Mouse (Mus musculus) bone marrow, adult 2 months (tissue): ENCODE measurements around the gene Rtn4rl2. TPM values are rescaled to one million over a fixed set of nuclear protein-coding genes. Genes with fewer than 3 reads are reported as not detected.

Experiments used
- H3K27ac ChIP-seq: fragments of 200-500 bp; 2 replicates; pipeline ENCODE4 v1.5.1; 2012; ENCODE audit warnings: low read depth, mild to moderate bottlenecking, control low read depth, inconsistent platforms, low read length; ENCODE audit not compliant: control insufficient read depth, poor library complexity, insufficient read depth
- H3K4me1 ChIP-seq: fragments of 200-500 bp; 2 replicates; pipeline ENCODE4 v1.6.1; 2011; ENCODE audit warnings: low read length; ENCODE audit not compliant: control insufficient read depth, insufficient read depth
- H3K4me3 ChIP-seq: fragments of 200-500 bp; replicated peaks from 2 replicates; pipeline ENCODE3; 2011; ENCODE audit warnings: mild to moderate bottlenecking, low read depth, low read length, control low read depth; ENCODE audit not compliant: control insufficient read depth
- CTCF ChIP-seq: fragments of 200-500 bp; IDR thresholded peaks from 2 replicates; pipeline ENCODE4 v1.5.1; 2011; ENCODE audit warnings: low read length, control low read depth; ENCODE audit not compliant: control insufficient read depth, insufficient read depth
- POLR2A ChIP-seq: fragments of 200-500 bp; IDR thresholded peaks from 2 replicates; pipeline ENCODE4 v1.6.1; 2011; ENCODE audit warnings: low read depth, mild to moderate bottlenecking, control low read depth, low read length, borderline replicate concordance; ENCODE audit not compliant: control insufficient read depth
- WGBS: fragments of 180-500 bp; shearing (Covaris S2); methylation state at CpG from one replicate; pipeline ENCODE4 v1.1.7; 2018; 5-methylcytosine and 5-hydroxymethylcytosine counted together
- polyA plus RNA-seq: library from polyadenylated mRNA; stranded (reverse); fragments of >200 nt; gene quantifications from 2 replicates; pipeline ENCODE4 v1.2.4, GENCODE M21; 2011; ENCODE audit warnings: low replicate concordance; ENCODE audit not compliant: missing spikeins, insufficient read depth, insufficient read length

Rtn4rl2 gene
- polyA plus RNA-seq, 1 experiment, result not detected

DNA sequence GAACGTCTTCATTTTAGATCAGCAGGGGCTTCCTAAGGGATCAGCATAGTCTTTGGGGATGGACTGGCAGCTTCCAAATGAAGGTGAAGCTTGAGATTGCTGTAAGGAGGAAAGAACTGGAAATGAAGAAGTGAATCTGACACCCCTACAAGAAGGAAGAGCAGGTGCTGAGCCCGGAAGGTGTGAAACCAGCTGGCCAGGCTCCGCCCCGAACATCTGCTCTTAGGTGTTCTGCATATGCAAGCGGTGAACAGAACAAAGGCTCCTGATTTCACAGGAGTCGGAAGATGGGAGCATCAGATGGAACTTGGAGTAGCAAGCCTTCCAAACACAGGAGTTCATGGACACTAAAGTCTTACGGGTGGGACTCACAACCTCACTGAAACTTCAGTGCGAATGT, 49.4 kb downstream of the Rtn4rl2 start:
- no peak overlapping the region for H3K4me3 ChIP-seq
- TF ChIP-seq CTCF (no peak), POLR2A (no peak)
- no peak overlapping the region for H3K27ac ChIP-seq
- 69% methylated on average over 8 of the region's 8 CpGs for WGBS
- H3K4me1 ChIP-seq, result peaks cover under 1% of the 10 kb centered on the region

DNA sequence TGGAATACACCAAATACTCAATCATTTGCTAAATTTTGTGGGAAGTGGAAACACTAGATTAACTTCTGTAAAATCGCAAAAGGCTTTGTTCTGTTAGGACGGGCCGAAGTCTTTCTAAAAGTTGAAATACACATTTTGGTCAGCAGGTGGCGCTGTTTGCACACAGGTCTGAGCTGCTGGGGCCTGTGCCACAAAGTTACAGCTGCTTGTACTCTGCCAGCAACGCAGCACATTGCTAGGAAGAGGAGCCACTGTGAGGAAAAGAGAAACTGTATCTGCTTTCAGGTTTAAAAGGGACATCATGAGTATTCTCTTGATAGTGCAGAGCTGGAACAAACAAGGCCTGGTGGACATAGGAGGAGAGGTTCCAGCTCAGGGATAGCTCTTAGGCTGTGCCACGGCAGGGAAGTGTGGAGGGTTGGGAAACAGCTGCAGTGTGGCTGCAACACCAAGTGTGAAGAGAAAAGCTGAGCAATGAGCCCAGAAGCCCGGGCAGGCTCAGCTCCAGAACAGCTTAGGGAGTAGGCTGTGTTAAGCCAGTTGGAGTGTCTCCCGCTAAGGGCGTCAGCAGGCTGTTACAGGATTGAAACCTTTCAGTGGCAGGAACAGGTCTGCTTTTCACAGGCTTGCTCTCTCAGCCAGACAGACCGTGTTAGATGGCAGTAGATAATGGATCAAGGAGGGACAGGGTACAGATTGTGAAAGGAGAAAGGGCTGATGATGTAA, 54.7 kb downstream of the Rtn4rl2 start:
- H3K4me1 ChIP-seq, result peaks cover 3% of the 10 kb centered on the region
- no peak overlapping the region for H3K4me3 ChIP-seq
- no peak overlapping the region; the same call in 1 of the 2 replicates for H3K27ac ChIP-seq
- 27% methylated on average over 10 of the region's 10 CpGs for WGBS
- TF ChIP-seq POLR2A (no peak), CTCF (peak; percentile 97)

DNA sequence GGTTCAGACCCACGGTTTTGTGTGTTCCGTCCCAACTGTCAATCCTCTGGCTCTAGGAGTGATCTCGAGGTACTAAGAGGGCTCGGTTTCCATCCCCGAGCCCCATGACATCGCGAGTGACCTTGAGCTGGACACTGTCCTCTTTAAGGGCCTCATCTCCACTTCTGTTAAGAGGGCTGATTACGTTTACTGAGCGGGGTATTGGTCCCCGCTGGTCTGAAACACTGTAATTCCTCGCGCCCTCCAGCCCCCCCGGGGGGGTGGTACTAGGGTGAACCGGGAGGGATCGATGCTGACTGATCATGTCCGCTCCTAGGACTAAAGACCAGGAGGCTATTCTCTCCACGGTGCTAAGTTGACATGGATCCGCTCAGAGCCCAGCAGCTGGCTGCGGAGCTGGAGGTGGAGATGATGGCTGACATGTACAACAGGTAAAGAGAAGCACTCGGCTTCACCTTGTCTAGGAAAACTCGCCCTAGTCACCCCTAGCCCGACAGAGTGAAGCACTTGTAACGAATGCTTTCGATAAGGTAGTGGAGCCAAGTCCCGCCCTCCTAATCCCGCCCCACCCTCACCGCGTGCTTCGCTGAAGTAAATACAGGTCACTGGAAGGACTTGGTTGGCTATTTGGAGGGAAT, 59.1 kb downstream of the Rtn4rl2 start:
- WGBS, result under 1% methylated on average over 29 of the region's 29 CpGs
- H3K27ac ChIP-seq, result peak overlapping the region; percentile 36
- TF ChIP-seq CTCF (no peak), POLR2A (no peak)
- H3K4me1 ChIP-seq, result peaks cover 5% of the 10 kb centered on the region
- H3K4me3 ChIP-seq, result peak overlapping the region; percentile 80

DNA sequence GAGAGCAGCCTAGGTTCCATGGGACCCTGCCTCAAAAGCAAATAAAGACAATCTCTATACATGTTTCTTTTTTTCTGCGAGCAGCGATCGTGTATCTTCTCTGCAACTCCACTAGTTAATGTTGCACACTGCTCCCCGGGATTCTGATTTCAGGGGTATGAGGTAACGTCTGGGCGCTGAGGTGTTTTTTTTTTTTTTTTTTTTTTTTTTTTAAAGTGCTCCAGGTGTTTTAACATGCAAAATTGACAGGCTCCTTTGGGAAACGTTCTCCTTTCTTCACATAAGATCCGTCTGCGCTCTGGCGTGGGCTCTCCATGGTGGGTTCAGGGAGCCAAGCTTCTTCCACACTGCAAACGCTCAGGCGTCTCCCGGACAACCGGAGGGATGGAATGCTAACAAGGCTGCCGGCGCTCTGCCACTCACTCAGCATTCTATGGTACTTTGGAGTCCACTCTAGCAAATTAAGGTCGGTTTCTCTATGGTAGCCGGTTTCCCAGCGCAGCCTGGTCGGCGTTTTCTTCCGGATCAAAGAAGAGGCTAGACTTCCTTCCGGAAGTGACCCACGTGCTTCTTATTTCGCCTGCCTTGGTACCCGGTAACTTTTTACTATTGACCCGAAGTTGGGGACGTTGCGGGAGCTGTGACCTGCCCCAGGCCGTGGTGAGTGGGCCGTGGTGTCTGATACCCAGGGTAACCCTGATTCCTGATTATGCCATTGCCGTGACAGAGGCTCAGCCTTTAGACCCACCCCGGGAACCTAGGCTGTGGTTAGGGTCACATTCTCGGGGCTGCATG, 59.8 kb downstream of the Rtn4rl2 start, which contains the start of gene Timm10:
TSS of gene Timm10 (plus strand) at position 510 of the 795 bp plus-strand sequence.
- WGBS, result under 1% methylated on average over 34 of the region's 34 CpGs
- no peak for TF ChIP-seq POLR2A
- TF ChIP-seq CTCF, result no peak
- H3K4me1 ChIP-seq, result peaks cover 1% of the 10 kb centered on the region; the same call in 1 of the 2 replicates

DNA sequence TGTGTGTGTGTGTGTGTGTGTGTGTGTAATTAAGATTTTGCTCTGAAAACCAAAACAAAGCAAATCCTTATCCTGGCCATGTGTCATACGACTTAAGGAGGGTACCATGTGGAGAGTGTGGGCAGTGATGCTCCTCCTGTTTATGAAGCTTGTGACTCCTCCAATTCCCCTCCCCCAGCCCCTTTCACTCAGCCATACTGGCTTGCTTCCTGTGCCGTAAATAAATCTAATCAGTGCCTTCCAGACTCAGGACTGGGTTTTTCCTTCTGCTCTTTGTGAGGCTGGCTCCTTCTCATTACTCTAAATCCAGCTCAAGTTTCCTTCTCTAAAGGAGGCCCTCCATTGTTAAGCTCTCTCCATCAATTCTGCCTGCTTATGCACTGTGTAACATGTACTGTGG, 63.3 kb downstream of the Rtn4rl2 start:
- no peak overlapping the region for H3K4me3 ChIP-seq
- TF ChIP-seq POLR2A (no peak), CTCF (no peak)
- H3K4me1 ChIP-seq, result peaks cover 1% of the 10 kb centered on the region; the same call in 1 of the 2 replicates
- H3K27ac ChIP-seq, result no peak overlapping the region
- 18% methylated on average over 2 of the region's 2 CpGs for WGBS

More for the DNA sequence above, 59.8 kb downstream of the Rtn4rl2 start, which contains the start of gene Timm10:
- peak within 1 kb of the TSS; percentile 36 for H3K27ac ChIP-seq
- peak within 1 kb of the TSS; percentile 80 for H3K4me3 ChIP-seq

DNA sequence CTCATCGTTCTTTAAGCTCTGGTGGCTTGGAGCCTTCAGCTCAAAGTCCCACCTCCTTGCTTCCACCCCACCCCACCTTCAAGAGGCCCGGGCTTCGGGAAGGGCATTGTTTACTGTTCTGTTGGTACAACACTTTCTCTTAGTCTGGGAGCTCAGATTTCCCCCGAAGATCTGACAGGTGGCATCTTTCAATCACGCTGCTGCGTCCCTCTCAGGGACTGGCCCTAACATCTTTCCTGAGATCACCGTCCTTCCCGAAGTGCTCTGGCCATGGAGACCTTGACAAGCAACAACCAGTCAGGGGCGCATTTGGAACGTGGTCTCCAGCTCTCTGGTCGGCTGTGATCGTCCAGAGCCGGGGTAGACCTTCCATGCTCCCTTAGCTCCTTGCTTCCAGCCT, 64.0 kb downstream of the Rtn4rl2 start, which contains the start of gene Smtnl1:
TSS of gene Smtnl1 (minus strand) at position 101 of the 400 bp plus-strand sequence.
- no peak for TF ChIP-seq CTCF
- TF ChIP-seq POLR2A, result no peak
- WGBS, result 54% methylated on average over 13 of the region's 13 CpGs
- H3K4me1 ChIP-seq, result peaks cover 1% of the 10 kb centered on the region; the same call in 1 of the 2 replicates
- no peak within 1 kb of the TSS for H3K4me3 ChIP-seq
- H3K27ac ChIP-seq, result no peak within 1 kb of the TSS

Other genes with a start within 250 kb of the Rtn4rl2 start
- 11.0 and 25.2 TPM in 2 replicates for gene Ctnnd1, start 235.9 kb downstream of the Rtn4rl2 start, polyA plus RNA-seq
- 0.50 TPM in 1 of 2 replicates, not detected in the other for gene Btbd18, start 227.6 kb downstream of the Rtn4rl2 start, polyA plus RNA-seq
- 46.2 and 93.3 TPM in 2 replicates for gene Selenoh, start 215.9 kb downstream of the Rtn4rl2 start, polyA plus RNA-seq
- not detected in 2 replicates for gene Gm28635, start 208.7 kb downstream of the Rtn4rl2 start, polyA plus RNA-seq
- gene Med19, start 208.3 kb downstream of the Rtn4rl2 start, polyA plus RNA-seq, result 20.4 and 23.6 TPM in 2 replicates
- gene Tmx2, start 207.6 kb downstream of the Rtn4rl2 start, polyA plus RNA-seq, result 23.5 and 35.9 TPM in 2 replicates
- gene Zdhhc5, start 171.5 kb downstream of the Rtn4rl2 start, polyA plus RNA-seq, result 10.8 and 14.6 TPM in 2 replicates
- 17.4 and 25.1 TPM in 2 replicates for gene Clp1, start 159.4 kb downstream of the Rtn4rl2 start, polyA plus RNA-seq
- 172 and 242 TPM in 2 replicates for gene Ypel4, start 152.7 kb downstream of the Rtn4rl2 start, polyA plus RNA-seq
- not detected in 2 replicates for gene Gm19426, start 143.1 kb downstream of the Rtn4rl2 start, polyA plus RNA-seq
- 29.0 and 29.7 TPM in 2 replicates for gene Serping1, start 111.3 kb downstream of the Rtn4rl2 start, polyA plus RNA-seq
- 140 and 409 TPM in 2 replicates for gene Ube2l6, start 87.9 kb downstream of the Rtn4rl2 start, polyA plus RNA-seq
- 0.85 TPM in 1 of 2 replicates, not detected in the other for gene Smtnl1, start 64.1 kb downstream of the Rtn4rl2 start, polyA plus RNA-seq
- gene Timm10, start 59.7 kb downstream of the Rtn4rl2 start, polyA plus RNA-seq, result 21.8 and 33.8 TPM in 2 replicates
- gene Slc43a1, start 47.9 kb downstream of the Rtn4rl2 start, polyA plus RNA-seq, result 142 and 195 TPM in 2 replicates
- 80.0 and 90.6 TPM in 2 replicates for gene Slc43a3, start 49.9 kb upstream of the Rtn4rl2 start, polyA plus RNA-seq
- 248 and 464 TPM in 2 replicates for gene Prg2, start 93.8 kb upstream of the Rtn4rl2 start, polyA plus RNA-seq
- 10.6 and 22.8 TPM in 2 replicates for gene Prg3, start 101.5 kb upstream of the Rtn4rl2 start, polyA plus RNA-seq
- 140 and 170 TPM in 2 replicates for gene Ssrp1, start 150.5 kb upstream of the Rtn4rl2 start, polyA plus RNA-seq
- 1.2 and 3.8 TPM in 2 replicates for gene P2rx3, start 150.8 kb upstream of the Rtn4rl2 start, polyA plus RNA-seq
- 5.0 and 8.0 TPM in 2 replicates for gene Tnks1bp1, start 161.3 kb upstream of the Rtn4rl2 start, polyA plus RNA-seq
- gene Aplnr, start 249.5 kb upstream of the Rtn4rl2 start, polyA plus RNA-seq, result 0.99 and 5.1 TPM in 2 replicates